Mouse (Mus musculus): ENCODE data around the gene Cdh23.

DNA sequence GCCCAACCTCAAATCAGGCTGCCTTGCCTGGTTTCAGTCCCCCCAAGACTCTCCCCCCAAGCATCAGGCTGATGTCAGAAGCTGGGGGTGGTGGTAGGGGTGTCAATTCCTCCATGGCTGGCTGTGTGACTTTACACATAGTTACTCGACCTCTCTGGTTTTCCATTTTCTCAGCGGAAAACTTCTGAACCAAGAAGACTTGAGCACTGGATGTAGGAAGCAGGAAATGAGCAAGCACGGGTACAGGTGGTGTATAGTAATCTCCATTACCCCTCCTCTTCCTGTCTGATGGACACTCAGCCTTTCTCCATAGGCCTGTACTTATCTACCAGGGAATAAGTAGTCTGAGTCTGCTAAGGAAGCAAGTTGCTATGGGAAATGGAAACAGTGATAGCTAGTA lies 316.1 kb downstream of the Cdh23 start:
- TF ChIP-seq POLR2A (IDR thresholded peaks at IDR 0.05; ENCODE audit: insufficient read length, low read depth): no peak
- no peak for TF ChIP-seq MAX (IDR thresholded peaks at IDR 0.05; ENCODE audit: low read depth)
- TF ChIP-seq TCF12 (IDR thresholded peaks at IDR 0.05; ENCODE audit: insufficient read depth, poor library complexity, severe bottlenecking): no peak
- TF ChIP-seq POLR2AphosphoS2 (IDR thresholded peaks at IDR 0.05; ENCODE audit: insufficient read length, low read depth): no peak
- TF ChIP-seq E2F4 (IDR thresholded peaks at IDR 0.05; ENCODE audit: insufficient read depth): no peak
- TF ChIP-seq MYOD1 (IDR thresholded peaks at IDR 0.05; ENCODE audit: control insufficient read depth in 1 of 3, insufficient read length in 2 of 3, low read depth in 2 of 3): no peak
- no peak for TF ChIP-seq MYOG (IDR thresholded peaks at IDR 0.05; ENCODE audit: control insufficient read depth in 1 of 3, insufficient read depth in 1 of 3, insufficient read length in 2 of 3, low read depth in 2 of 3)
- no peak for TF ChIP-seq CEBPB (IDR thresholded peaks at IDR 0.05; ENCODE audit: insufficient read depth, poor library complexity, severe bottlenecking)

Measured in myocyte (in vitro differentiated cells).